In the genomic region with DNA sequence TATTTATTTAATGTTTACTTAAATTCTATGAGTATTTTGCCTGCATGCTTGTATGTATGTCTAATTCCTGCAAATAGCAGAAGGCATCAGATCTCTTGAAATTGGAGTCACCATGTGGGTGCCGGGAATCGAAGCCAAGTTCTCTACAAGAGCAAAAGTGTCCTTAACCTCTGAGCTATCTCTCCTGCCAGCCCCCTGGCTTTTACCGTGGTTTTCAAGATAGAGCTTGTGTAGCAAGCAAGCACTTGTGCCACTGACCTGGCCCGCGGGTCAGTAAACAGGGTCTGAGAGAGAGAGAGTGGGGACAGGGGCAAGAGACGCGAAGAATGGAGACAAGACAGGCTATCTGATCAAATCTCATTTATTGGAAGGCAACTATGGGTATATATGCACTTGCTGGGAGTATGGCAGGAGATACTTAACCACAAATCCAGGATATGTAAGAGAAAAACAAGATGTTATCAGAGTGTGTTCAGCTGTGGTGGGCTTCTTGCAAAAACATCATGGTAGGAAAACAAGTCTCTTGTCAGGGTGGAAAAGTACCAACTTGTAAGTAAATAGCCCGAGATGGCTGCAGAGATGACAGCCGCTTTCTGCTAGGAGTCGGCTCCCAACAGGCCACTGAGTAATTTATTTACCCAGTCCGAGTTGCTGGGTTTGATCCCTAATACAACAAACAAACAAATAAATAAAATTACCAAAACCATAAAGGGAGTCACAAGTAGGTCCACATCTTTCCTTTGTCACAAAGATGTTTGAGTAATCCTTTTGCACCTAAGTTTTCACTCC, we compare ENCODE assay signal across 8 mouse cellular contexts. TPM values are rescaled to one million over a fixed set of nuclear protein-coding genes. Genes with fewer than 3 reads are reported as not detected.
DNase-seq lines count a peak whose midpoint lies in the region; ATAC-seq and TF ChIP-seq lines count a peak whose summit lies in the region.

No protein-coding gene starts in this region.

- H3K4me2 ChIP-seq in kidney, embryonic 15.5 days, result peak overlapping the region; percentile 85
- peak overlapping the region; percentile 88 for H3K4me2 ChIP-seq in midbrain, postnatal 0 days (ENCODE audit: low read depth, low read length, poor library complexity, severe bottlenecking)

- H3K4me3 ChIP-seq in kidney, embryonic 15.5 days (replicated peaks), result peak overlapping the region; percentile 99
- peak overlapping the region; percentile 95 for H3K4me3 ChIP-seq in embryonic facial prominence, embryonic 10.5 days
- peak overlapping the region; percentile 99 for H3K4me3 ChIP-seq in midbrain, postnatal 0 days (ENCODE audit: low read depth, low read length)

- H3K27ac ChIP-seq in kidney, embryonic 15.5 days, result peak overlapping the region; percentile 49; the same call in 1 of the 2 replicates
- H3K27ac ChIP-seq in embryonic facial prominence, embryonic 10.5 days (replicated peaks), result peak overlapping the region; percentile 99
- no peak overlapping the region for H3K27ac ChIP-seq in midbrain, postnatal 0 days (ENCODE audit: low read depth, low read length)

- H3K36me3 ChIP-seq in kidney, embryonic 15.5 days, result peaks cover 21% of the 10 kb centered on the region
- peaks cover 27% of the 10 kb centered on the region for H3K36me3 ChIP-seq in embryonic facial prominence, embryonic 10.5 days (replicated peaks)
- H3K36me3 ChIP-seq in midbrain, postnatal 0 days (ENCODE audit: insufficient read depth, low read length), result peaks cover 17% of the 10 kb centered on the region

- H3K9ac ChIP-seq in kidney, embryonic 15.5 days, result peak overlapping the region; percentile 96
- H3K9ac ChIP-seq in midbrain, postnatal 0 days (replicated peaks; ENCODE audit: low read length, poor library complexity, severe bottlenecking), result peak overlapping the region; percentile 92; the same call in 1 of the 2 replicates

- H3K4me1 ChIP-seq in kidney, embryonic 15.5 days, result peaks cover 27% of the 10 kb centered on the region
- H3K4me1 ChIP-seq in embryonic facial prominence, embryonic 10.5 days, result peaks cover 25% of the 10 kb centered on the region
- 0 out of 2 replicates have a peak, but pooled peaks cover 7% of the 10 kb centered on the region for H3K4me1 ChIP-seq in midbrain, postnatal 0 days (ENCODE audit: insufficient read depth, low read length)

- WGBS in kidney, embryonic 15.5 days, result 43% methylated on average over 11 of the region's 11 CpGs
- WGBS in embryonic facial prominence, embryonic 10.5 days, result 50% methylated on average over 11 of the region's 11 CpGs
- WGBS in midbrain, postnatal 0 days, result 51% methylated on average over 11 of the region's 11 CpGs

- no peak for ATAC-seq in kidney, embryonic 15.5 days (replicated peaks; ENCODE audit: low FRiP score)
- no peak for ATAC-seq in midbrain, postnatal 0 days (ENCODE audit: low FRiP score)

- H3K27me3 ChIP-seq in kidney, embryonic 15.5 days, result no peaks in the 10 kb centered on the region
- H3K27me3 ChIP-seq in embryonic facial prominence, embryonic 10.5 days (replicated peaks; ENCODE audit: low read depth, poor library complexity, severe bottlenecking), result no peaks in the 10 kb centered on the region
- H3K27me3 ChIP-seq in midbrain, postnatal 0 days (ENCODE audit: insufficient read depth, low read length), result no peaks in the 10 kb centered on the region

- no peak for TF ChIP-seq CTCF in midbrain, postnatal 0 days (IDR thresholded peaks at IDR 0.05)

- no peaks in the 10 kb centered on the region for H3K9me3 ChIP-seq in kidney, embryonic 15.5 days (replicated peaks)
- H3K9me3 ChIP-seq in embryonic facial prominence, embryonic 10.5 days, result no peaks in the 10 kb centered on the region
- H3K9me3 ChIP-seq in midbrain, postnatal 0 days (ENCODE audit: low read length), result no peaks in the 10 kb centered on the region

- no peak for DNase-seq in kidney, postnatal 36 days
- no peak for DNase-seq in embryonic facial prominence, embryonic 10.5 days (ENCODE audit: low spot score)
- DNase-seq in induced T-regulatory cell, adult 2 months (ENCODE audit: low read depth), result peak; percentile 33
- DNase-seq in midbrain, postnatal 0 days (ENCODE audit: low spot score), result no peak
- no peak for DNase-seq in natural killer cell, adult 2 months (ENCODE audit: low spot score in 2 of 2)
- no peak for DNase-seq in spleen, postnatal 14 days (ENCODE audit: low spot score in 2 of 2)
- DNase-seq in layer of hippocampus, adult 18-20 months (ENCODE audit: low spot score in 2 of 2), result no peak

RNA-seq across cellular contexts. Expression of a gene that starts 0.6 kb away (rescaled TPM):
- polyA plus RNA-seq in kidney, embryonic 15.5 days (2015; fragmentation: Nextera tagmentation; extraction: Ambion mirVana), result 39.8 and 40.4 TPM in 2 replicates
- polyA plus RNA-seq in embryonic facial prominence, embryonic 10.5 days (2016; fragmentation: Nextera tagmentation; extraction: Ambion mirVana), result 59.6 and 62.3 TPM in 2 replicates
- 31.0 and 34.4 TPM in 2 replicates for total RNA-seq in midbrain, postnatal 0 days (2014; rRNA removed)
- 30.1 and 30.8 TPM in 2 replicates for polyA plus RNA-seq in midbrain, postnatal 0 days (2015; fragmentation: Nextera tagmentation; extraction: Ambion mirVana)
- 10 to 100 TPM; 32.4 to 36.4 TPM for total RNA-seq in layer of hippocampus, adult 18-20 months (2021)

RNA-seq across cellular contexts. Expression of a gene that starts 7.9 kb away (rescaled TPM):
- polyA plus RNA-seq in kidney, embryonic 15.5 days (2015; fragmentation: Nextera tagmentation; extraction: Ambion mirVana), result not detected in 2 replicates
- not detected in 2 replicates for polyA plus RNA-seq in embryonic facial prominence, embryonic 10.5 days (2016; fragmentation: Nextera tagmentation; extraction: Ambion mirVana)
- 1.9 and 4.5 TPM in 2 replicates for total RNA-seq in midbrain, postnatal 0 days (2014; rRNA removed)
- 0.52 and 0.76 TPM in 2 replicates for polyA plus RNA-seq in midbrain, postnatal 0 days (2015; fragmentation: Nextera tagmentation; extraction: Ambion mirVana)
- 1 to 10 TPM; 2.4 to 3.9 TPM for total RNA-seq in layer of hippocampus, adult 18-20 months (2021)

RNA-seq across cellular contexts. Expression of a gene that starts 23.3 kb away (rescaled TPM):
- polyA plus RNA-seq in kidney, embryonic 15.5 days (2015; fragmentation: Nextera tagmentation; extraction: Ambion mirVana), result 1.0 and 1.1 TPM in 2 replicates
- polyA plus RNA-seq in embryonic facial prominence, embryonic 10.5 days (2016; fragmentation: Nextera tagmentation; extraction: Ambion mirVana), result 0.15 TPM in 1 of 2 replicates, not detected in the other
- total RNA-seq in midbrain, postnatal 0 days (2014; rRNA removed), result 0.05 TPM in 1 of 2 replicates, not detected in the other
- 0.10 and 0.12 TPM in 2 replicates for polyA plus RNA-seq in midbrain, postnatal 0 days (2015; fragmentation: Nextera tagmentation; extraction: Ambion mirVana)
- total RNA-seq in layer of hippocampus, adult 18-20 months (2021), result not detected

RNA-seq across cellular contexts. Expression of a gene that starts 28.0 kb away (rescaled TPM):
- polyA plus RNA-seq in kidney, embryonic 15.5 days (2015; fragmentation: Nextera tagmentation; extraction: Ambion mirVana), result 19.5 and 19.8 TPM in 2 replicates
- polyA plus RNA-seq in embryonic facial prominence, embryonic 10.5 days (2016; fragmentation: Nextera tagmentation; extraction: Ambion mirVana), result 0.15 TPM in 1 of 2 replicates, not detected in the other
- not detected in 2 replicates for total RNA-seq in midbrain, postnatal 0 days (2014; rRNA removed)
- polyA plus RNA-seq in midbrain, postnatal 0 days (2015; fragmentation: Nextera tagmentation; extraction: Ambion mirVana), result 0.27 and 0.43 TPM in 2 replicates
- not detected for total RNA-seq in layer of hippocampus, adult 18-20 months (2021)

RNA-seq across cellular contexts. Expression of a gene that starts 45.3 kb away (rescaled TPM):
- polyA plus RNA-seq in kidney, embryonic 15.5 days (2015; fragmentation: Nextera tagmentation; extraction: Ambion mirVana), result 7.6 and 8.5 TPM in 2 replicates
- 0.21 and 0.37 TPM in 2 replicates for polyA plus RNA-seq in embryonic facial prominence, embryonic 10.5 days (2016; fragmentation: Nextera tagmentation; extraction: Ambion mirVana)
- total RNA-seq in midbrain, postnatal 0 days (2014; rRNA removed), result not detected in 2 replicates
- 0.07 and 0.12 TPM in 2 replicates for polyA plus RNA-seq in midbrain, postnatal 0 days (2015; fragmentation: Nextera tagmentation; extraction: Ambion mirVana)
- total RNA-seq in layer of hippocampus, adult 18-20 months (2021), result not detected
